Mouse (Mus musculus) embryonic facial prominence, embryonic 14.5 days (tissue): ENCODE measurements around the gene Kmo. TPM values are rescaled to one million over a fixed set of nuclear protein-coding genes. Genes with fewer than 3 reads are reported as not detected.

Experiments
- ATAC-seq: fragments of 200-750 bp; cut with Nextera tagmentation; 2 replicates; pipeline ENCODE4 v1.8.0; 2017; ENCODE audit warnings: low read depth, moderate number of reproducible peaks, moderate TSS enrichment
- DNase-seq: peaks from one replicate; pipeline ENCODE4 v3.0.0-alpha.2; 2015; ENCODE audit warnings: low spot score
- H3K27ac ChIP-seq: fragments of 300-500 bp; sonication (generic); replicated peaks from 2 replicates; pipeline ENCODE4 v1.5.1; 2014; ENCODE audit warnings: low read depth, mild to moderate bottlenecking, low read length, moderate library complexity
- H3K27me3 ChIP-seq: fragments of 300-500 bp; sonication (generic); replicated peaks from 2 replicates; pipeline ENCODE4 v1.6.1; 2014; ENCODE audit warnings: low read length; ENCODE audit not compliant: control insufficient read depth, insufficient read depth
- H3K36me3 ChIP-seq: fragments of 300-500 bp; sonication (generic); 2 replicates; pipeline ENCODE4 v1.6.1; 2014; ENCODE audit warnings: low read length, mixed read lengths; ENCODE audit not compliant: control insufficient read depth, insufficient read depth
- H3K4me1 ChIP-seq: fragments of 300-500 bp; sonication (generic); 2 replicates; pipeline ENCODE4 v1.6.1; 2014; ENCODE audit warnings: antibody characterized with exemption, low read length; ENCODE audit not compliant: control insufficient read depth, insufficient read depth
- H3K4me2 ChIP-seq: fragments of 300-500 bp; sonication (generic); 2 replicates; pipeline ENCODE4 v1.6.1; 2014; ENCODE audit warnings: low read depth, mild to moderate bottlenecking, low read length, moderate library complexity, mixed read lengths
- H3K4me3 ChIP-seq: fragments of 300-500 bp; sonication (generic); 2 replicates; pipeline ENCODE4 v1.5.1; 2014; ENCODE audit warnings: low read depth, mild to moderate bottlenecking, low read length
- H3K9ac ChIP-seq: fragments of 300-500 bp; sonication (generic); 2 replicates; pipeline ENCODE4 v1.6.1; 2014; ENCODE audit warnings: low read depth, mild to moderate bottlenecking, low read length, moderate library complexity, mixed read lengths
- H3K9me3 ChIP-seq: fragments of 300-500 bp; sonication (generic); 2 replicates; pipeline ENCODE4 v1.6.1; 2016; ENCODE audit warnings: low read length; ENCODE audit not compliant: control insufficient read depth
- WGBS: fragments of 180-500 bp; shearing (Covaris S2); extraction: QIAGEN DNeasy Blood & Tissue Kit; methylation state at CpG from one replicate; pipeline ENCODE4 v1.1.7; 2014; 5-methylcytosine and 5-hydroxymethylcytosine counted together
- polyA plus RNA-seq: library from polyadenylated mRNA; unstranded; fragments of >200 nt; fragmentation: Nextera tagmentation; extraction: Ambion mirVana; gene quantifications from 2 replicates; pipeline ENCODE4 v1.2.1, GENCODE M21; 2014

Kmo gene
- 0.19 and 0.42 TPM in 2 replicates for polyA plus RNA-seq

DNA sequence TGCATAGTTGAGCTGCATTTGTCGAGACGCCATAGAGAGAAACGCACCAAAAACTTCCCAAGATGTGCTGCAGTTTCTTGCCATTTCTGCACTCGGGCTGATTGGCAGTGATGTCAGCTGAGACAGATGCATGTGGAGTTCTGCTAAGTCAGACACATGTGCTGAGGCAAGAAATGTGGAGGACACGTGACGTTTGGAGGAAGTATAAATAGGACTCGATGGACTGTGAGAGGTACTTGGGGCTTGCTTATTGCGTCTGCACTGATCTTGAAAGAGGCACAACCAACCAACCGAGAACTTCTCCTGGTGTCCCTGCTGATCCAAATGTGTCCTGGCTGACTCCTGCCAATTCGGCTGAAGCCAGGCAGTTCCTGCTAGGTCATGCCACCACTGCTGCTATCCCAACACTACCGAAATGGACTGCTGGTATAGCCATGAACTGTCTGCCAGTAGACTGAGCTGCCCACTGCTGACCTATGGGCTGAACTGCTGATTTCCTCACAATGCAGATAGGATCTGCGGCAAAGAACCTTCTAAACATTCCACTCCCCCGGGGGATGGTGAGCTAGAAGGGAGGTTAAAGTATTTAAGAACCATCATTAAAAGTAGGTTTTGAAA lies at the start of gene Kmo:
Kmo (plus strand) TSS at position 568 of the 618 bp plus-strand sequence.
- Histone ChIP-seq H3K9ac (no peak within 1 kb of the TSS), H3K27me3 (no peaks in the 10 kb centered on the region), H3K4me1 (peaks cover 5% of the 10 kb centered on the region), H3K9me3 (no peaks in the 10 kb centered on the region), H3K36me3 (peaks cover 41% of the 10 kb centered on the region), H3K27ac (no peak within 1 kb of the TSS), H3K4me2 (no peak within 1 kb of the TSS), H3K4me3 (no peak within 1 kb of the TSS)
- ATAC-seq (no peak), DNase-seq (no peak)
- WGBS = 90% methylated on average over 13 of the region's 13 CpGs

GRCm38 (mm10) chr1:175574129-175574528 lies 46.1 kb upstream of the Kmo start:
- no peak overlapping the region for H3K4me2 ChIP-seq
- H3K9me3 ChIP-seq = no peaks in the 10 kb centered on the region
- no peak for ATAC-seq
- no peak overlapping the region for H3K9ac ChIP-seq
- 81% methylated on average over 2 of the region's 2 CpGs for WGBS
- no peak overlapping the region for H3K27ac ChIP-seq
- H3K4me3 ChIP-seq = no peak overlapping the region
- no peaks in the 10 kb centered on the region for H3K36me3 ChIP-seq
- DNase-seq = no peak
- no peaks in the 10 kb centered on the region for H3K27me3 ChIP-seq
- no peaks in the 10 kb centered on the region for H3K4me1 ChIP-seq

DNA sequence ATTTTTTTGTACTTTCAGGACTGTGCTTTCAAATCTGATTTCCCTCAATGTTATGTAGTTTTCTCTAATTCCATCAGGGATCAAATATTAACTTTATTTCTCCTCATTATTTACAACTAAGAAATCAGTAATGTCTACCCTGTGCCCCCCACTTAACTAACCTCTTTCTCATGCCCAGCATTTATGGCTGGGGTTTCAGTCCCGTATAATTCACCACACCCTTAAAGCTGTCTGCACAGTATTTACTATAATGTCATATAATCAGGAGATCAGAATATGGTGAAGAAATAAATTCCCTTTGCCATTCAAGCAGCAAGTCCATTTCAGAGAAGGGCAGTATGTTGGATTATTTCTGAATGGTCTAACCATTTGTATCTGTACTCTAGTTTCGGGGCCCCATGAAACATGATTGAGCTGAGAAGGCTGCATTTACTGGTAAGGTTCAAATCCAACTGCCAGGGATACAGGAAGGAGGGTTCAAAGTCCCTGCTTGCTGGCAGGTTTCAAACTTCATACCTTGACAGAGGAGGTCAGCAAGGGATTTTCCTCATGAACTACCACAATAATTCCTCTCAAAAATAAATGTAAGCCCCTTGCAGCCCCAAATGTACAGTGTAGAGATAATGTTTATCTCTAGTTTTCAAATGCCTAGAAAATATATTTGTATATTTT lies 41.6 kb upstream of the Kmo start:
- ATAC-seq (no peak), DNase-seq (no peak)
- H3K27ac ChIP-seq = no peak overlapping the region
- 72% methylated on average over 2 of the region's 2 CpGs for WGBS
- no peaks in the 10 kb centered on the region for H3K9me3 ChIP-seq
- no peaks in the 10 kb centered on the region for H3K36me3 ChIP-seq
- H3K9ac ChIP-seq = no peak overlapping the region
- H3K4me2 ChIP-seq = no peak overlapping the region
- H3K4me1 ChIP-seq = no peaks in the 10 kb centered on the region
- no peaks in the 10 kb centered on the region for H3K27me3 ChIP-seq
- H3K4me3 ChIP-seq = no peak overlapping the region

GRCm38 (mm10) chr1:175579598-175580235 lies 40.5 kb upstream of the Kmo start:
- H3K9ac ChIP-seq = no peak overlapping the region
- no peak overlapping the region for H3K4me2 ChIP-seq
- no peak overlapping the region for H3K27ac ChIP-seq
- 85% methylated on average over 9 of the region's 9 CpGs for WGBS
- no peaks in the 10 kb centered on the region for H3K27me3 ChIP-seq
- no peaks in the 10 kb centered on the region for H3K4me1 ChIP-seq
- H3K36me3 ChIP-seq = no peaks in the 10 kb centered on the region
- H3K9me3 ChIP-seq = no peaks in the 10 kb centered on the region
- H3K4me3 ChIP-seq = no peak overlapping the region
- DNase-seq (no peak), ATAC-seq (no peak)

- 89% methylated on average over 7 of the region's 7 CpGs for WGBS
- DNase-seq (no peak), ATAC-seq (no peak)
- no peak overlapping the region for H3K27ac ChIP-seq
- no peak overlapping the region for H3K4me2 ChIP-seq
- no peaks in the 10 kb centered on the region for H3K27me3 ChIP-seq
- no peak overlapping the region for H3K4me3 ChIP-seq
- H3K9me3 ChIP-seq = no peaks in the 10 kb centered on the region
- no peaks in the 10 kb centered on the region for H3K4me1 ChIP-seq
- no peak overlapping the region for H3K9ac ChIP-seq
- H3K36me3 ChIP-seq = no peaks in the 10 kb centered on the region
Measured at GRCm38 (mm10) chr1:175580346-175580745, 39.8 kb upstream of the Kmo start.

DNA sequence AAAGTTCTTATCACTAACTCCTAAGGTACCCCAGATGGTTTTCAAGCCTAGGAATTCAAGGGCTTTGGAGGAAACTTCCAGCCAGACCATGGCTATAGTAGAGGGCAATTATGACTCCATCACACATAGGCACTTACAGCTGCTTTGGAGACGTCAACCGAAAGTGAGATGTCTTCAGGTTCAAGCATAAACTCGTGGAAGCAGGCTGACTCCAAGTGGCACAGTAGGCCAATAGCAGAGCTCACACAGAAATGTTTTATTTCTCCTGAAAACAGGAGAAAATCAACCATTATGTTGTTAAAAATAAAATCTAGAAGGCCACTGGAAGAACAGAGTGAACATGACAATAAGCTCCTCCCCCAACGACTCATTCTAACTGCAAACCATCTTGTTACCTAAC lies 37.4 kb upstream of the Kmo start:
- no peak for DNase-seq
- H3K4me2 ChIP-seq = no peak overlapping the region
- WGBS = 79% methylated on average over 4 of the region's 4 CpGs
- H3K27ac ChIP-seq = no peak overlapping the region
- H3K9ac ChIP-seq = no peak overlapping the region
- H3K36me3 ChIP-seq = no peaks in the 10 kb centered on the region
- no peaks in the 10 kb centered on the region for H3K4me1 ChIP-seq
- ATAC-seq = no peak
- no peaks in the 10 kb centered on the region for H3K9me3 ChIP-seq
- H3K27me3 ChIP-seq = no peaks in the 10 kb centered on the region
- H3K4me3 ChIP-seq = no peak overlapping the region

- ATAC-seq (no peak), DNase-seq (no peak)
- H3K9me3 ChIP-seq = no peaks in the 10 kb centered on the region
- H3K27me3 ChIP-seq = no peaks in the 10 kb centered on the region
- H3K4me1 ChIP-seq = no peaks in the 10 kb centered on the region
- H3K9ac ChIP-seq = no peak overlapping the region
- no peak overlapping the region for H3K4me3 ChIP-seq
- 66% methylated on average over 2 of the region's 2 CpGs for WGBS
- H3K36me3 ChIP-seq = no peaks in the 10 kb centered on the region
- no peak overlapping the region for H3K27ac ChIP-seq
- H3K4me2 ChIP-seq = no peak overlapping the region
Measured at GRCm38 (mm10) chr1:175585267-175585666, 34.9 kb upstream of the Kmo start.

DNA sequence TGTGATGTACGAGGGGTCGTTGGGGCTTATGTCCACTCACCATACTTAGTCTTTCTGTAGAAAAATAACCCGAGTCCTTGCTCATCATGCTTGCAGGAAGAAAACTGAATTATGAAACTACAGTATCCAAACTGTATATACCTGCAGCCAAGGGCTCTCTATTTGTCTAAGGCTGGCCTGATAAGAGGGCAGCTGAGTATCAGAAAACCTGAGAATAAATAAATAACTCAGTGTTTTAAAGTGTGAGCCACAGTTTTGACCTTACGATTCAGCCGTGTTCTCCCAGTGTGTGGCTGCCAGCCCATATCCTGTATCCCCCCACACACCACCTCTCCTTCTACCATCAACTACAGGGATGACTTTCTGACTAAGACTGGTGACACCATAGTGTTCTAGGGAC lies 33.5 kb upstream of the Kmo start:
- no peak overlapping the region for H3K9ac ChIP-seq
- ATAC-seq (no peak), DNase-seq (no peak)
- H3K27me3 ChIP-seq = no peaks in the 10 kb centered on the region
- no peak overlapping the region for H3K27ac ChIP-seq
- H3K4me1 ChIP-seq = no peaks in the 10 kb centered on the region
- H3K4me2 ChIP-seq = no peak overlapping the region
- 75% methylated on average over 5 of the region's 5 CpGs for WGBS
- H3K36me3 ChIP-seq = no peaks in the 10 kb centered on the region
- no peaks in the 10 kb centered on the region for H3K9me3 ChIP-seq
- no peak overlapping the region for H3K4me3 ChIP-seq
